Mouse (Mus musculus) lung, postnatal 0 days (tissue): ENCODE data around the gene Apopt1.

ENCODE experiments used
- CTCF ChIP-seq: IDR thresholded peaks from 2 replicates; pipeline ENCODE4 v1.5.1; 2016; ENCODE audit warnings: antibody characterized with exemption, mild to moderate bottlenecking
- EP300 ChIP-seq: IDR thresholded peaks from 2 replicates; pipeline ENCODE4 v1.6.1; 2016; ENCODE audit warnings: antibody characterized with exemption, mild to moderate bottlenecking, control low read depth

DNA sequence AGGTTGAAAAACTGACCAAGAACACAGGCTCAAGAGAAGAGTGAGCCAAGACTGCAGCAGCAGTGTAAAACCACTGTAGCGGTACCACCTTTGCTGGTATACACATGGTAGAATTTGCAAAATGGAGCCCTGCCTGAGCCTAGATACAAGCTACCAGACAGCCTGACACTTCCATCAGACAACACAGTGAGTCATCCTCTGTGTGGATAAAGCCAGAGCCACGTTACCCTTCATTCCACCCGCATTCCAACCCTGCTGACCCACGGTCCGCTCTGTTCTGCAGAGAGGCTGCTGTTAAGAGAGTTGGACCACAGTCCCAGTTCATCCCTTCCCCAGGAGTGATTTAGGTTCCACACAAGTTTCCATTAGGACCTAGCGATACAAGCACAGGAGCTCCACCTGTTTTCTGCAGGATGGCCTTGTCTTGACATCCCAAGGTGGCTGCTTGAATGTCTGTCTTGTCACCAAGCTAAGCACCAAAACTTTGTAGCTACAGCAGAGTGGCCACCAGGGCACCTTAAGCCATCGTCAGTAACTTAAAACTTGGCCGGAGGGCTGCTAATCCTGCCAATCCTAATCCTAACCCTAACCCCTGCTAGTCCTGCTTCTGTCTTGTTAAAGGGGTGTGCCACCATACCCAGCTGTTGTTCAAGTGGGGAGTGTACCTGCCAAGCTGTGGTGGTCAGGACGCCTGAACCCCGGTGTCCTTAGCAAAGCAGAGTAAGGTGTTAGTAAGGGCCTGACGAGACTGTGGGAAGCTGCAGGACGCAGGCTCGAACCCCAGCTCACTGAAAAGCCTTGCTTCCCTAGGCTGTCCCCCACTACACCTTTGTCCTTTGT is 47.8 kb upstream of the Apopt1 start:
- TF ChIP-seq EP300: no peak
- no peak; the same call in 1 of the 2 replicates for TF ChIP-seq CTCF
